In the genomic region with DNA sequence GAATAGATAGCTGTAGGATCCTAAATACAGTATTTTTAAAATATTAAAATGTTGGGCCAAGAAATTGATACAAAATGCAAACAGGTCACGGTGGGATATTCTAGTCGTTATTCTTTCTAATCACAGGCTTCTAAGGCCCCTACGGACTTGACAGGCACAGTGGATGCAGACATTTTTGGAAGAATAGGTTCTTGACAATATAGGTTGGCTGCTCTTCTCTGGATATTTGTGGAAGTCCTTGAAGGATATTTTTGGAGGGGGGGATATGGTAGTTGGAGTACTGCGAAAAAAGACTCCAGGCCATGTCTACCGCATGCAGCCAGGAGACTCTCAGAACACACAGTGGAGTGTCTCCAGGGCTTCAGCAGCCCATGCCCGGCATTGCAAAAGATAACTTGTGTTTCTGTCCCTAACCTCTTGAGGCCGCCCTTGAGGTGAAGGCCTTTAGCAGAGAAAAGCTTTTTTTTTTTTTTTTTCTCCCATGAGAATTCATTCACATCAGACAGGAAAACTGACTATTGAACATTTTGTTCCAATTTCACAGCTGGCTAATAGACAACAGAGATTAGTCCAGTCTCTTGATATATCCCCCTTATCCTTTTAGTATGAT, we compare ENCODE assay signal across 8 mouse cellular contexts. TPM values are rescaled to one million over a fixed set of nuclear protein-coding genes. Genes with fewer than 3 reads are reported as not detected.
A peak's percentile ranks its signal among the peaks of the same experiment; 100 is the strongest.
DNase-seq lines count a peak whose midpoint lies in the region; ATAC-seq and TF ChIP-seq lines count a peak whose summit lies in the region.

No protein-coding gene starts in this region.

- peak; percentile 18; the same call in 1 of the 2 replicates for TF ChIP-seq POLR2A in testis, adult 2 months (IDR thresholded peaks at IDR 0.05; ENCODE audit: control insufficient read depth, low read depth, low read length)

- peak; percentile 73 for DNase-seq in adrenal gland, adult 2 months
- no peak for DNase-seq in adrenal gland, postnatal 4 days (ENCODE audit: low spot score in 2 of 2)
- DNase-seq in adrenal gland, postnatal 10 days = peak; percentile 63
- peak; percentile 35 for DNase-seq in hindbrain, embryonic 10.5 days (ENCODE audit: low spot score)

- ATAC-seq in limb, embryonic 13.5 days (ENCODE audit: low FRiP score, low read depth) = no peak
- no peak for ATAC-seq in midbrain, embryonic 13.5 days

- H3K27me3 ChIP-seq in erythroblast, embryonic 14.5 days (ENCODE audit: control insufficient read depth) = no peaks in the 10 kb centered on the region
- H3K27me3 ChIP-seq in hindbrain, embryonic 10.5 days (ENCODE audit: insufficient read depth, poor library complexity, severe bottlenecking) = no peaks in the 10 kb centered on the region
- H3K27me3 ChIP-seq in limb, embryonic 13.5 days = no peaks in the 10 kb centered on the region
- H3K27me3 ChIP-seq in midbrain, embryonic 13.5 days = no peaks in the 10 kb centered on the region
- no peaks in the 10 kb centered on the region for H3K27me3 ChIP-seq in testis, adult 2 months (ENCODE audit: control insufficient read depth, insufficient read depth, low read length)

- peak overlapping the region; percentile 62 for H3K4me3 ChIP-seq in erythroblast, embryonic 14.5 days (replicated peaks)
- peak overlapping the region; percentile 48 for H3K4me3 ChIP-seq in hindbrain, embryonic 10.5 days
- H3K4me3 ChIP-seq in limb, embryonic 13.5 days = peak overlapping the region; percentile 51
- H3K4me3 ChIP-seq in midbrain, embryonic 13.5 days (replicated peaks) = peak overlapping the region; percentile 46
- peak overlapping the region; percentile 80 for H3K4me3 ChIP-seq in testis, adult 2 months (ENCODE audit: control insufficient read depth, low read depth, low read length)

- H3K9ac ChIP-seq in limb, embryonic 13.5 days = no peak overlapping the region
- no peak overlapping the region for H3K9ac ChIP-seq in midbrain, embryonic 13.5 days (replicated peaks)

- no peak for TF ChIP-seq CTCF in testis, adult 2 months (IDR thresholded peaks at IDR 0.05; ENCODE audit: control insufficient read depth, insufficient read depth, insufficient replicate concordance, low read depth, low read length)

- H3K9me3 ChIP-seq in erythroblast, embryonic 14.5 days (ENCODE audit: control insufficient read depth, low read length) = no peaks in the 10 kb centered on the region
- H3K9me3 ChIP-seq in hindbrain, embryonic 10.5 days = no peaks in the 10 kb centered on the region
- H3K9me3 ChIP-seq in limb, embryonic 13.5 days = no peaks in the 10 kb centered on the region
- no peaks in the 10 kb centered on the region for H3K9me3 ChIP-seq in midbrain, embryonic 13.5 days

- peaks cover 50% of the 10 kb centered on the region for H3K4me1 ChIP-seq in erythroblast, embryonic 14.5 days (ENCODE audit: control insufficient read depth)
- H3K4me1 ChIP-seq in hindbrain, embryonic 10.5 days (replicated peaks) = peaks cover 46% of the 10 kb centered on the region
- peaks cover 32% of the 10 kb centered on the region for H3K4me1 ChIP-seq in limb, embryonic 13.5 days
- H3K4me1 ChIP-seq in midbrain, embryonic 13.5 days (replicated peaks) = peaks cover 28% of the 10 kb centered on the region
- peaks cover 11% of the 10 kb centered on the region for H3K4me1 ChIP-seq in testis, adult 2 months (ENCODE audit: control insufficient read depth, insufficient read depth, low read length)

- 32% methylated on average over 7 of the region's 7 CpGs for WGBS in hindbrain, embryonic 10.5 days
- 48% methylated on average over 7 of the region's 7 CpGs for WGBS in limb, embryonic 13.5 days
- 31% methylated on average over 7 of the region's 7 CpGs for WGBS in midbrain, embryonic 13.5 days

- H3K36me3 ChIP-seq in erythroblast, embryonic 14.5 days (ENCODE audit: control insufficient read depth) = no peaks in the 10 kb centered on the region; the same call in 1 of the 2 replicates
- peaks cover 7% of the 10 kb centered on the region; the same call in 1 of the 2 replicates for H3K36me3 ChIP-seq in hindbrain, embryonic 10.5 days
- H3K36me3 ChIP-seq in limb, embryonic 13.5 days = peaks cover 8% of the 10 kb centered on the region; the same call in 1 of the 2 replicates
- H3K36me3 ChIP-seq in midbrain, embryonic 13.5 days = no peaks in the 10 kb centered on the region
- no peaks in the 10 kb centered on the region for H3K36me3 ChIP-seq in testis, adult 2 months (ENCODE audit: control insufficient read depth, insufficient read depth, low read length)

- peak overlapping the region; percentile 68 for H3K4me2 ChIP-seq in limb, embryonic 13.5 days (replicated peaks)
- H3K4me2 ChIP-seq in midbrain, embryonic 13.5 days (replicated peaks) = peak overlapping the region; percentile 65

- H3K27ac ChIP-seq in hindbrain, embryonic 10.5 days = peak overlapping the region; percentile 87
- H3K27ac ChIP-seq in limb, embryonic 13.5 days = 0 out of 2 replicates have a peak overlapping the region, but pooled peaks have one; percentile 88
- H3K27ac ChIP-seq in midbrain, embryonic 13.5 days = peak overlapping the region; percentile 76; the same call in 1 of the 2 replicates
- H3K27ac ChIP-seq in testis, adult 2 months (ENCODE audit: control insufficient read depth, insufficient read depth, low read depth, low read length) = peak overlapping the region; percentile 99

RNA-seq across cellular contexts. Expression of gene Fkbp7, which starts 0.7 kb away (rescaled TPM):
- 10 to 100 TPM; 22.8 to 33.6 TPM for total RNA-seq in adrenal gland, adult 2 months (2021)
- polyA plus RNA-seq in adrenal gland, adult 2 months (2012; rRNA removed) = 0.21 and 0.57 TPM in 2 replicates
- 10 to 100 TPM; 38.5 to 43.3 TPM for total RNA-seq in adrenal gland, postnatal 4 days (2021)
- 10 to 100 TPM; 32.8 to 33.5 TPM for total RNA-seq in adrenal gland, postnatal 10 days (2021)
- polyA plus RNA-seq in erythroblast, embryonic 14.5 days (2012) = 0.07 TPM in 1 of 2 replicates, not detected in the other
- 14.3 and 19.2 TPM in 2 replicates for polyA plus RNA-seq in hindbrain, embryonic 10.5 days (2016; fragmentation: Nextera tagmentation; extraction: Ambion mirVana)
- polyA plus RNA-seq in limb, embryonic 13.5 days (2015; fragmentation: Nextera tagmentation; extraction: Ambion mirVana) = 103 and 113 TPM in 2 replicates
- polyA plus RNA-seq in midbrain, embryonic 13.5 days (2015; fragmentation: Nextera tagmentation; extraction: Ambion mirVana) = 13.9 and 15.0 TPM in 2 replicates
- 16.3 and 19.2 TPM in 2 replicates for polyA plus RNA-seq in testis, adult 2 months (2012; rRNA removed)

RNA-seq across cellular contexts. Expression of gene Plekha3, which starts 1.5 kb away (rescaled TPM):
- 10 to 100 TPM; 45.2 to 57.6 TPM for total RNA-seq in adrenal gland, adult 2 months (2021)
- polyA plus RNA-seq in adrenal gland, adult 2 months (2012; rRNA removed) = 15.2 and 16.6 TPM in 2 replicates
- 10 to 100 TPM; 35.9 to 37.7 TPM for total RNA-seq in adrenal gland, postnatal 4 days (2021)
- total RNA-seq in adrenal gland, postnatal 10 days (2021) = 10 to 100 TPM; 28.5 to 31.9 TPM
- polyA plus RNA-seq in erythroblast, embryonic 14.5 days (2012) = 0.02 and 0.08 TPM in 2 replicates
- 8.5 and 8.8 TPM in 2 replicates for polyA plus RNA-seq in hindbrain, embryonic 10.5 days (2016; fragmentation: Nextera tagmentation; extraction: Ambion mirVana)
- 9.6 and 11.7 TPM in 2 replicates for polyA plus RNA-seq in limb, embryonic 13.5 days (2015; fragmentation: Nextera tagmentation; extraction: Ambion mirVana)
- polyA plus RNA-seq in midbrain, embryonic 13.5 days (2015; fragmentation: Nextera tagmentation; extraction: Ambion mirVana) = 5.7 and 7.2 TPM in 2 replicates
- 16.6 and 20.2 TPM in 2 replicates for polyA plus RNA-seq in testis, adult 2 months (2012; rRNA removed)

RNA-seq across cellular contexts. Expression of gene Pjvk, which starts 25.3 kb away (rescaled TPM):
- under 1 TPM in 1 of 2 experiments, not detected in 1; 0.24 TPM for total RNA-seq in adrenal gland, adult 2 months (2021)
- not detected in 2 replicates for polyA plus RNA-seq in adrenal gland, adult 2 months (2012; rRNA removed)
- 1 to 10 TPM in 1 of 2 experiments, under 1 TPM in 1; 0.64 to 1.7 TPM for total RNA-seq in adrenal gland, postnatal 4 days (2021)
- 1 to 10 TPM in 1 of 2 experiments, under 1 TPM in 1; 0.51 to 1.2 TPM for total RNA-seq in adrenal gland, postnatal 10 days (2021)
- polyA plus RNA-seq in erythroblast, embryonic 14.5 days (2012) = not detected in 2 replicates
- polyA plus RNA-seq in hindbrain, embryonic 10.5 days (2016; fragmentation: Nextera tagmentation; extraction: Ambion mirVana) = 0.62 and 0.82 TPM in 2 replicates
- 0.59 and 0.69 TPM in 2 replicates for polyA plus RNA-seq in limb, embryonic 13.5 days (2015; fragmentation: Nextera tagmentation; extraction: Ambion mirVana)
- polyA plus RNA-seq in midbrain, embryonic 13.5 days (2015; fragmentation: Nextera tagmentation; extraction: Ambion mirVana) = 0.76 and 1.0 TPM in 2 replicates
- 0.17 and 0.52 TPM in 2 replicates for polyA plus RNA-seq in testis, adult 2 months (2012; rRNA removed)

RNA-seq across cellular contexts. Expression of gene Prkra, which starts 25.8 kb away (rescaled TPM):
- total RNA-seq in adrenal gland, adult 2 months (2021) = 10 to 100 TPM; 21.0 to 25.2 TPM
- 19.8 and 21.3 TPM in 2 replicates for polyA plus RNA-seq in adrenal gland, adult 2 months (2012; rRNA removed)
- 10 to 100 TPM; 41.3 to 43.8 TPM for total RNA-seq in adrenal gland, postnatal 4 days (2021)
- 10 to 100 TPM; 26.3 to 30.8 TPM for total RNA-seq in adrenal gland, postnatal 10 days (2021)
- 0.05 and 0.07 TPM in 2 replicates for polyA plus RNA-seq in erythroblast, embryonic 14.5 days (2012)
- 86.9 and 96.2 TPM in 2 replicates for polyA plus RNA-seq in hindbrain, embryonic 10.5 days (2016; fragmentation: Nextera tagmentation; extraction: Ambion mirVana)
- polyA plus RNA-seq in limb, embryonic 13.5 days (2015; fragmentation: Nextera tagmentation; extraction: Ambion mirVana) = 73.4 and 80.7 TPM in 2 replicates
- polyA plus RNA-seq in midbrain, embryonic 13.5 days (2015; fragmentation: Nextera tagmentation; extraction: Ambion mirVana) = 105 and 107 TPM in 2 replicates
- polyA plus RNA-seq in testis, adult 2 months (2012; rRNA removed) = 17.2 and 21.1 TPM in 2 replicates

Comparison
In these comparisons a context has a peak if more than half of its experiments do, and no peak if none do; other contexts are left out.
1. DNase-seq: peak in adrenal gland, adult 2 months (single experiment), adrenal gland, postnatal 10 days (single experiment) and hindbrain, embryonic 10.5 days (single experiment); none in adrenal gland, postnatal 4 days (0 of 2).
2. Peak in every context shown above with its lines, with median percentiles within 50 percentile points of each other: H3K4me3 ChIP-seq and H3K27ac ChIP-seq.